Mouse (Mus musculus): ENCODE data around the gene 4930470P17Rik. TPM values are rescaled to one million over a fixed set of nuclear protein-coding genes. Genes with fewer than 3 reads are reported as not detected.

4930470P17Rik gene
- not detected for polyA plus RNA-seq (2014; fragmentation: Illumina TruSeq; extraction: RNeasy Lipid Tissue Mini Kit (QIAGEN cat#74804); ENCODE audit: low replicate concordance)

DNA sequence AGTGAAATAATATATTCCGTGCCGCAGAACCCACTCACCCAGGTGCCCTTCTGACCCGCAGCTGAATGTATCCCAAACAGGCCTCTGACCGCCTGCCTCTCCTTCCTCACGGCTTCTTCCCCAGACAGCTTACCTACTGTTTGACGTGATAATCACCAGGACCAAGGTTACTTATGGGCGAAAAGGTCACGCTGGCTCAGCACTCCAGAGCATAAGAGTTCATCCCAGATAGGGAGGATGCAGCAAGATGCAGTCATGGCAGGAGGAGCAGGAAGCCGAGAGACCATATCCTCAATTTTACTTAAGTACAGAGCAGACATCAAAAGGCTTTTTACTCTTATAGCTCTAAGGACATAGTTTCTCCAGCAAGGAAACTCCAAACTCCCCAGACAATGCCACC, at the start of gene 4930470P17Rik:
TSS of gene 4930470P17Rik (minus strand) at position 101 of the 400 bp plus-strand sequence.

Other genes with a start within 250 kb of the 4930470P17Rik start
- gene Bcas1, start 174.2 kb downstream of the 4930470P17Rik start, polyA plus RNA-seq (2014; fragmentation: Illumina TruSeq; extraction: RNeasy Lipid Tissue Mini Kit (QIAGEN cat#74804); ENCODE audit: low replicate concordance), result 17.0 TPM
- 34.1 TPM for gene Pfdn4, start 105.6 kb downstream of the 4930470P17Rik start, polyA plus RNA-seq (2014; fragmentation: Illumina TruSeq; extraction: RNeasy Lipid Tissue Mini Kit (QIAGEN cat#74804); ENCODE audit: low replicate concordance)
- gene Cyp24a1, start 104.9 kb downstream of the 4930470P17Rik start, polyA plus RNA-seq (2014; fragmentation: Illumina TruSeq; extraction: RNeasy Lipid Tissue Mini Kit (QIAGEN cat#74804); ENCODE audit: low replicate concordance), result not detected
- gene Dok5, start 129.8 kb upstream of the 4930470P17Rik start, polyA plus RNA-seq (2014; fragmentation: Illumina TruSeq; extraction: RNeasy Lipid Tissue Mini Kit (QIAGEN cat#74804); ENCODE audit: low replicate concordance), result not detected